Mouse (Mus musculus) neural tube, embryonic 13.5 days (tissue): ENCODE measurements at regions not wholly inside any gene's neighbourhood (a gene's known extent, or its start where the extent isn't known, plus 50 kb on each side); places are given as distances from the start of the nearest gene placed in this dataset.
A peak's percentile ranks its signal among the peaks of the same experiment; 100 is the strongest.

Source experiments
- ATAC-seq: fragments of 200-750 bp; cut with Nextera tagmentation; 2 replicates; pipeline ENCODE4 v1.8.0; 2017; ENCODE audit warnings: low read depth, mild to moderate bottlenecking, moderate TSS enrichment, moderate library complexity
- H3K27ac ChIP-seq: fragments of 300-500 bp; sonication (generic); replicated peaks from 2 replicates; pipeline ENCODE4 v1.5.1; 2015; ENCODE audit warnings: moderate library complexity, mild to moderate bottlenecking, inconsistent platforms
- H3K27me3 ChIP-seq: fragments of 300-500 bp; sonication (generic); 2 replicates; pipeline ENCODE4 v1.6.1; 2015; ENCODE audit warnings: mild to moderate bottlenecking, inconsistent platforms
- H3K36me3 ChIP-seq: fragments of 300-500 bp; sonication (generic); 2 replicates; pipeline ENCODE4 v1.6.1; 2015; ENCODE audit warnings: mild to moderate bottlenecking, inconsistent platforms
- H3K4me1 ChIP-seq: fragments of 300-500 bp; sonication (generic); replicated peaks from 2 replicates; pipeline ENCODE4 v1.6.1; 2015; ENCODE audit warnings: inconsistent platforms
- H3K4me2 ChIP-seq: fragments of 300-500 bp; sonication (generic); 2 replicates; pipeline ENCODE4 v1.6.1; 2015; ENCODE audit warnings: inconsistent platforms, mild to moderate bottlenecking, moderate library complexity
- H3K4me3 ChIP-seq: fragments of 300-500 bp; sonication (generic); 2 replicates; pipeline ENCODE4 v1.5.1; 2015; ENCODE audit warnings: mild to moderate bottlenecking, inconsistent platforms
- H3K9ac ChIP-seq: fragments of 300-500 bp; sonication (generic); 2 replicates; pipeline ENCODE4 v1.6.1; 2015; ENCODE audit warnings: moderate library complexity, mild to moderate bottlenecking, inconsistent platforms
- H3K9me3 ChIP-seq: fragments of 300-500 bp; sonication (generic); 2 replicates; pipeline ENCODE4 v1.6.1; 2016; ENCODE audit warnings: inconsistent platforms
- WGBS: fragments of 180-500 bp; shearing (Covaris S2); methylation state at CpG from one replicate; pipeline ENCODE4 v1.1.7; 2015; 5-methylcytosine and 5-hydroxymethylcytosine counted together

DNA sequence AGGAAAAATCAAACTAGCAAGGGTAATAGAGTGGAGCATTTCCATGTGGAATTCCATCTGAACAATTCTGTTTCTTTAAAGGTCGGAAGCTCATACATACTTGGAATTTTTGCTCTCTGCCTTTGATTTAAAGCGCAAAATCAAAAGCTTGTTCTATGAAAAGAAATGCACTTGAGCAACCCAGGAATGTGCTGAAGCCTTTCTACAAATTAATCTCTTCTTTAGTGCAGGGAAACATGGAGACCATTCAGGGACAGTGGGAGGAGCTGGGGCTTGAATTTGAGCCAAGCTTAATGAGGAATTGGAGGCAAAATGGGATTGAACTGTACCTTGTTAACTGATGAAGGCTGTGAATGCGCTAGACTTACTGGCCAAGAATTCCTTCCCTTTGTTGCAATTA, 933.1 kb upstream of the Lcorl start:
- Histone ChIP-seq H3K9ac (no peak overlapping the region), H3K36me3 (no peaks in the 10 kb centered on the region), H3K27me3 (no peaks in the 10 kb centered on the region), H3K4me3 (no peak overlapping the region), H3K9me3 (no peaks in the 10 kb centered on the region), H3K4me2 (no peak overlapping the region), H3K4me1 (peaks cover 8% of the 10 kb centered on the region), H3K27ac (no peak overlapping the region)
- 73% methylated on average over 3 of the region's 3 CpGs for WGBS
- ATAC-seq: no peak

DNA sequence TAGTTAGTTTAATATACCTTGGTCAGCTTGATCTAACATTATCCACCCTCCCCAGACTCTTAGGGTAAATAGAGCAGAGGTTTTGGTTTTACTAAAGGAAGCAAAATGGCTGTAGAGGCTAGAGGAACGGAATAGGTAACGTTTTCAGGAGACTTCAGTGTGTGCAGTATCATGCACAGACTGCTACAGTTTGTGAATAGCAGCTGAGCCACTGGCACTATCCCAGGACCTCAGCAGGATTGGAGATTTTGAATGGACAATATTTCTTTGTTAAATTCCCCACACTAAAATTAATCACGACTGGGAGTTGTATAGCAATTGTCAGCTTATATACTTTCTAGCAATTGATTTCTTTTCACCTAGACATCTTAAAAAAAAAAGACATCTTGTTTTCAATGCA, 929.7 kb upstream of the Lcorl start:
- Histone ChIP-seq H3K9me3 (no peaks in the 10 kb centered on the region), H3K4me3 (no peak overlapping the region), H3K9ac (no peak overlapping the region), H3K27me3 (no peaks in the 10 kb centered on the region), H3K27ac (no peak overlapping the region), H3K36me3 (no peaks in the 10 kb centered on the region), H3K4me1 (peaks cover 8% of the 10 kb centered on the region), H3K4me2 (no peak overlapping the region)
- ATAC-seq: peak; percentile 67
- WGBS: 41% methylated on average over 3 of the region's 3 CpGs

DNA sequence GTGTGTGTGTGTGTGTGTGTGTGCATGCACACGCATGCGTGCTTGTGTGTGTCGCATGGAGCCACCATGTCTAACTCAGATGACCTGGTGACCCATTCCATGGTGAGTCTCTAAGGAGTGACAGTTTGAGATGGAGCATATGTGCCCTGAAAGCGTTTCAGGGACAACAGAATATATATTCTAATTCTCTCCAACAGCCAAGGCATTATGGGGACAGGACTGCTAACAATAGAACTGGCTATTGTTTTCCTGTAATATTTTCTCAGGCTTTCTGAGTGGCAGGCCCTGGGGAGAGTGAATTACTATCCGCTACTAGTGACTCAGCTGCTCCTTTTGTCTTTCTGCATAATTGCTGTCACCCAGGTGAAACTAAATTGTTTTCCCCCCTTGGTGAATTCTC, 898.7 kb upstream of the Lcorl start:
- Histone ChIP-seq H3K4me1 (peaks cover 6% of the 10 kb centered on the region), H3K4me3 (no peak overlapping the region), H3K9me3 (no peaks in the 10 kb centered on the region), H3K9ac (no peak overlapping the region), H3K27ac (0 out of 2 replicates have a peak overlapping the region, but pooled peaks have one; percentile 9), H3K4me2 (no peak overlapping the region), H3K27me3 (no peaks in the 10 kb centered on the region), H3K36me3 (no peaks in the 10 kb centered on the region)
- ATAC-seq: peak; percentile 67
- 18% methylated on average over 5 of the region's 5 CpGs for WGBS

DNA sequence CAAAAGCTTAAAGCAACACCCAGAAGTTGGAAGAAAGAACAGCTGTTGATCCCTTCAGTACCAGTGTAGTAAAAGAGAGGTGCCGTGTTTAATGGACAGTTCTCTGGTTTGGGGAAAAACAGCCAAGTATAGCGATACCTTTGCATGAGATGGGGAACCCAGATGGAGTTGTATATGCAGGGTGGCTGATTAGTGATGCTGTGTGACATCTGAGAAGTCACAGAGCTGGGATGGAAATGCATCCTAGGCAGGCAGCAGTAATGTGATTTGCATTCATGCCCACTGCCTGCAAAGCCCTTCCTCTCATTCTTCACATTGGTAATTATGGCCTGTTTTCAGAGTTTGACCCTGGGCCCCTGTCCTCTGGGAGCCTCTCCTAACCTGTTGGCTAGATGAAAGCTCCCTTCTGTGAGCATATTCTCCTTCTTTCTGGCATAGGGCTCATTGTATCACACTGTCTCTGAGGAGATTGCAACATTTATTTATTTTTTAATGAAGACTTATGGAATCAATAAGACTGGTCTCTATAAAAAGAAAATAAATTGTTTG, 882.7 kb upstream of the Lcorl start:
- H3K27me3 ChIP-seq: no peaks in the 10 kb centered on the region
- no peak for ATAC-seq
- no peaks in the 10 kb centered on the region for H3K9me3 ChIP-seq
- H3K36me3 ChIP-seq: no peaks in the 10 kb centered on the region
- no peaks in the 10 kb centered on the region for H3K4me1 ChIP-seq
- H3K27ac ChIP-seq: no peak overlapping the region
- no peak overlapping the region for H3K4me3 ChIP-seq
- no peak overlapping the region for H3K9ac ChIP-seq
- no peak overlapping the region for H3K4me2 ChIP-seq
- 83% methylated on average over 2 of the region's 2 CpGs for WGBS

DNA sequence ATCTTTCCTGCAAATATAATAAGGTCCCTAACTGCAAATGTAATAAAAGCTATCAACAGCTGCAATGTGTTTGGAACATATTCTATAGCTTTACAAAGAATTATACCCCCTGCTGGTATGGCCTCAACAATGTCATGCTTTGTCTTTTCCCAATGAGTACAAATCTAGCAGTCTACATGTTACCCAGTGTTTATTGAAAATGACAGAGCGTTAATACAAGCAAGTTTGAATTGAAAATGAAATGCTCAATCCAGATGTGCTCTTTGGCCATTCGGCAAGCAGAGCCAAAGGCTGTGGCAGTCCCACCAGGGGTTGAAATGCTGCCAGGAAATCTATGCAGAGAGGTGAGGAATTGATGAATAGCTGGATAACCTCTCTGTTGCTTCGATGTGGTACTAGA, 875.1 kb upstream of the Lcorl start:
- Histone ChIP-seq H3K4me1 (no peaks in the 10 kb centered on the region), H3K4me3 (no peak overlapping the region), H3K4me2 (no peak overlapping the region), H3K9ac (no peak overlapping the region), H3K27me3 (no peaks in the 10 kb centered on the region), H3K9me3 (no peaks in the 10 kb centered on the region), H3K27ac (no peak overlapping the region), H3K36me3 (no peaks in the 10 kb centered on the region)
- 85% methylated on average over 3 of the region's 3 CpGs for WGBS
- no peak for ATAC-seq

DNA sequence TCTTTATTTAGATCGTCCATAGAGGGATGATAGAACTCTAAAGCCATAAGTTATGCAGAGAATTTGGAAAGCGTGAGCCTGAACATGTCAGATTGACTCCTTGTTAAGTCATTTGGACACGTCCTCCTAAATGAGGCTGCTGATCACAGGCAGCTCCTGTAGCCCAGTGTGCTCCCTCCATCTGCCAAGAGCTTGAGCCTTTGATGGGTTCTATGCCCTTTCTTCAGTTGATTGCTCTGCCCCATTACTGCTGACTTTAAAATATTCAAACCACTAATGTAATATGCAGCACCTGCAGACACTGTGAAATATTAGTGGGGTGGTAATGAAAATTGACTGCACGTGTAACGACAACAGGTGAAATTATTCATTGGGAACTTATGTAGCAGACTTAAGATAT, 874.6 kb upstream of the Lcorl start:
- Histone ChIP-seq H3K36me3 (no peaks in the 10 kb centered on the region), H3K9ac (no peak overlapping the region), H3K4me1 (no peaks in the 10 kb centered on the region), H3K4me3 (no peak overlapping the region), H3K4me2 (no peak overlapping the region), H3K9me3 (no peaks in the 10 kb centered on the region), H3K27me3 (no peaks in the 10 kb centered on the region), H3K27ac (no peak overlapping the region)
- WGBS: 86% methylated on average over 5 of the region's 5 CpGs
- no peak for ATAC-seq

DNA sequence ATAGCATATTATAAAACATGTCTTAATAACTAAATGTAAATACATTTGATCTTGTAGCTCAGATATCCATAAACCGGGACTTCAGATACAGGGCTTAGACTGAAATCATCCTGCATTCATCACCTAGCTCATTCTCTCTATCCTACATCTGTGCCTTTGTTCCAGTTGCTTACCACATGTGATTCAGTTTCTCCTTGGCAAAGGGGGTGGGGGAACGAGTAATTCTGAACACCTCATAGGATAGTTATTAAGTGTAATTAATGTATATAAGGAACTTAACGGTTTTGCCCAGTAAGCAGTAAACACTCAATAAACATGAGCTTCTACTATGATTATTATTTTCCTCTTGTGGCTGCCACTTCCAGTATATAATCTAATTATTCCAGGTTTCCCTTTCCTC, 873.9 kb upstream of the Lcorl start:
- H3K27me3 ChIP-seq: no peaks in the 10 kb centered on the region
- H3K9me3 ChIP-seq: no peaks in the 10 kb centered on the region
- no peak overlapping the region for H3K4me3 ChIP-seq
- 59% methylated on average over 3 of the region's 3 CpGs for WGBS
- H3K36me3 ChIP-seq: no peaks in the 10 kb centered on the region
- H3K9ac ChIP-seq: no peak overlapping the region
- ATAC-seq: peak; percentile 61
- no peak overlapping the region for H3K27ac ChIP-seq
- H3K4me1 ChIP-seq: no peaks in the 10 kb centered on the region
- H3K4me2 ChIP-seq: no peak overlapping the region

DNA sequence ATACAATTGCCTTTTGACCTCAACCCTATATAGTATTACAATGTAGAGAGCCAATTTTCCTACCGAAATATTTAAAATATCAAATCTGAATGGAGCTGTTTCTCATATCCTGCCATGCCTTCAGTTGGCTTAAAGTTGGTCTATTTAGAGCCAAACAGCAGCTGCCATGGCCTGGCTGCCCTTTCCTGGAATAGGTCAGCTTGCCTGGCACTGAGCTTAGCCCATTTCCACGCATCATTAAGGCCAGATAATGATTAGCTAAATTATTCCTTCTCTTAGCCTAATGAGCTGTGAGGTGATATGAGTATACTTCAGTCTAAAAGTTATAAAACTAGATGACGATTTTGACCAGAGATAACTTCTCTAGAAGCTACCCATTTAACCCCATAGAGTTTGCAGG, 852.2 kb upstream of the Lcorl start:
- ATAC-seq: no peak
- H3K36me3 ChIP-seq: no peaks in the 10 kb centered on the region
- whole genome bisulfite sequencing: 65% methylated on average over 3 of the region's 3 CpGs
- no peaks in the 10 kb centered on the region for H3K27me3 ChIP-seq
- no peaks in the 10 kb centered on the region for H3K9me3 ChIP-seq
- no peak overlapping the region for H3K4me3 ChIP-seq
- H3K27ac ChIP-seq: no peak overlapping the region
- H3K9ac ChIP-seq: no peak overlapping the region
- H3K4me2 ChIP-seq: no peak overlapping the region
- no peaks in the 10 kb centered on the region for H3K4me1 ChIP-seq

DNA sequence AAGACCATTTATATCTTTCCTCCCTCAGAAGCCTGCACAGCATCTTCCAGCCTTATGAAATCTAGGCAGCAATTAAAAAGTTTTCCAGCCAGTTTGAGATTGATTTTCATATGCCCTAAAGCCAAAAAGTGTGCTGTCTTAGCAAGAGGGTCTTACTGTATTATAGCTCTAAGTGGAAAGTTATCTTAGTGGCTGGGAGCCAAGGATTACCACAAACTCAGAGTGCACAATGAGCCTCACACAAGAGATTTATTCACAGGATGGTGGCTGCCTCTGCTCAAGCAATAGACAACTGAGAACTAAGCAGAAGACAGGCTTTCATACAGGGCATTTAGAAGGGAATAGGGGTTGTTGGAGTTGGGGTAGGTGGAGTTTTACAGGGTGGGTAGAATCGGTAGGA, 850.4 kb upstream of the Lcorl start:
- no peak overlapping the region for H3K27ac ChIP-seq
- no peaks in the 10 kb centered on the region for H3K9me3 ChIP-seq
- H3K27me3 ChIP-seq: no peaks in the 10 kb centered on the region
- ATAC-seq: no peak
- WGBS: 74% methylated on average over 1 of the region's 1 CpGs
- no peaks in the 10 kb centered on the region for H3K36me3 ChIP-seq
- no peak overlapping the region for H3K4me3 ChIP-seq
- no peak overlapping the region for H3K9ac ChIP-seq
- no peak overlapping the region for H3K4me2 ChIP-seq
- H3K4me1 ChIP-seq: no peaks in the 10 kb centered on the region

DNA sequence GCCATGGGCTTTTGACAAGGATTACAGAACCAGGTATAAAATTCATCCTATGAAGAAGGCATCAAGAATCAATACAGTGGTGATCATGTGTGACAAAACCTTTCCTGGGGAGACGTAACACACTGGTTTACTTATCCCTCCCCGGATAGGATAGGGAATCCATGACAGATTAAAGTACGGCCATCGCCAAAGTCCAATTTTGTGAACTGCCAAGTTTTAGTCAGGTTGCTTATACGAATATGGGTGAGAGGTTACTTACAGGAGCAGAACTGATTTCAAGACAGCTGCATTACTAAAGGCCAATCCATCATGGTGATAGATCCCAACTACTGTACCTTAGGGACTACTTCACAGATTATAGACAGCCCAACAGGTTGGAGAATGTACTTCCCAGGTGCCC, 849.6 kb upstream of the Lcorl start:
- H3K36me3 ChIP-seq: no peaks in the 10 kb centered on the region
- no peak overlapping the region for H3K9ac ChIP-seq
- no peaks in the 10 kb centered on the region for H3K9me3 ChIP-seq
- no peak for ATAC-seq
- no peaks in the 10 kb centered on the region for H3K27me3 ChIP-seq
- no peak overlapping the region for H3K4me3 ChIP-seq
- no peak overlapping the region for H3K4me2 ChIP-seq
- H3K4me1 ChIP-seq: no peaks in the 10 kb centered on the region
- 93% methylated on average over 5 of the region's 5 CpGs for WGBS
- no peak overlapping the region for H3K27ac ChIP-seq

DNA sequence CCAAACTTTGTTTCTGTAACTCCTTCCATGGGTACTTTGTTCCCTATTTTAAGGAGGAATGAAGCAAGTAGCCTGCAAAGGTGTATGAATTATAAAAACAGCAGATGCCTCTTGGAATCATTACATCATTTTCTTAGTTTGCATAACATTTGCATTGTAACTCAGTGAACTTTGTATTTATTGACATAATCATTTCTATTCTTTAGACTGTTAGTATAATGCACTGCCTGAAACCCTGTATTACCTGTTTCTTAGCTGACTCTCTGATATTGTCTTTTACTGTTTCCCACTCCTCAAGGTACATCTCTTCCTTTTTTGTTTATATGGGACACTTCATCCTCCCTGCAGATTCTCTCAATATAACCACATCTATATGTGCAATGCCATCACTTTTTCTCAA, 820.6 kb upstream of the Lcorl start:
- Histone ChIP-seq H3K4me2 (no peak overlapping the region), H3K4me3 (no peak overlapping the region), H3K36me3 (no peaks in the 10 kb centered on the region), H3K27ac (no peak overlapping the region), H3K4me1 (no peaks in the 10 kb centered on the region), H3K9ac (no peak overlapping the region), H3K9me3 (no peaks in the 10 kb centered on the region), H3K27me3 (no peaks in the 10 kb centered on the region)
- no peak for ATAC-seq

DNA sequence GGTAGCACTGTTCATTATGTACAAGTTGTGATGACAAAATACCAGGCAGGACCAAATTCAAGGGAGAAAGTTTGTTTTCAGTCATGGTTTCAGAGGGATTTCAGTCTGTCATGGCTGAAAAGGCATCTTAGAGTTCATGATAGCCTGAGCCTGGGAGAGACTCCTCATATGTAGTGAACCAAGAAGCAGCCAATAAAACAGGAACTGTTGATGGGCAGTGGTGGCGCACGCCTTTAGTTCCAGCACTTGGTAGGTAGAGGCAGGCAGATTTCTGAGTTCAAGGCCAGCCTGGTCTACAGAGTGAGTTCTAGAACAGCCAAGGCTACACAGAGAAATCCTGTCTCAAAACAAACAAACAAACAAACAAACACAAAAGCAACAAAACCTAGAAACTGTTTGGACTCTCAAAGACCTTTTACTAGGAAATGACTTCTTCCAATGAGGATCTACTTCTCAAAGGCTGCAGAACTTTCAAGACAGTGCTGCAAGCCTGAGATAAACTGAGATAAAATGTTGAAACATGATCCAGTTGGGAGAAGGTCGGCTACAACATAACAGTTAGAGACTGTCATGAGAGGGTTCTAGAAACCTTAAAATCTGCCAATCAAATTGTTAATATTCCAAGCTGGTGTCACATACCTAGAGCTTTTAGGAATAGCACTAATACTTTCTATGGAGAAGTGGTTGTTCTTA, 817.5 kb upstream of the Lcorl start:
- ATAC-seq: no peak
- H3K4me3 ChIP-seq: no peak overlapping the region
- no peak overlapping the region for H3K27ac ChIP-seq
- no peaks in the 10 kb centered on the region for H3K36me3 ChIP-seq
- no peaks in the 10 kb centered on the region for H3K27me3 ChIP-seq
- WGBS: 90% methylated on average over 3 of the region's 3 CpGs
- no peak overlapping the region for H3K9ac ChIP-seq
- no peaks in the 10 kb centered on the region for H3K9me3 ChIP-seq
- H3K4me2 ChIP-seq: no peak overlapping the region
- H3K4me1 ChIP-seq: no peaks in the 10 kb centered on the region

DNA sequence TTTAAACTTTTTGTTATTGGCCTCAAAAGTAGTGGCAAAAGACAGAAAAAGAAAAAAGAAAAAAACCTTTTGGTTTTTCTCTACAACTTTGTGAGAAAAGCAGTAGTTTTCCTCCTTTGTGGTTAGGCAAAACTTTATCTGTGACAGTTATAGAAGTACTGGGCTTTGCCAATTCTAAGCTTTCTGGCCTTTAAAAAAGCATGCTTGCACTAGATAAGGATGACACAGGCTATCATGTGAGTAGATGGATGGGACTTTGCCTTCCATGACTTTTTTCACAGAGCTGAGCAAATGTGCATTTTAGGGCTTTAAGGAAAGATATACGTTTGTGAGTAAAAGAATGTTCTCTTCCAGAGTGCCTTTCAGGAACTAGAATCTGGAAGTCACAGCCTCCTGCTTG, 816.0 kb upstream of the Lcorl start:
- Histone ChIP-seq H3K27ac (no peak overlapping the region), H3K9ac (no peak overlapping the region), H3K4me3 (no peak overlapping the region), H3K4me2 (no peak overlapping the region), H3K9me3 (no peaks in the 10 kb centered on the region), H3K27me3 (no peaks in the 10 kb centered on the region), H3K4me1 (no peaks in the 10 kb centered on the region), H3K36me3 (no peaks in the 10 kb centered on the region)
- no peak for ATAC-seq
- WGBS: 67% methylated on average over 1 of the region's 1 CpGs
